Mouse (Mus musculus) heart, adult 11 months (tissue): ENCODE measurements at regions not wholly inside any gene's neighbourhood (a gene's known extent, or its start where the extent isn't known, plus 50 kb on each side); places are given as distances from the start of the nearest gene placed in this dataset.
"Not testable (repeated sequence)": the region's sequence is repeated elsewhere in the genome, so short reads cannot be mapped to it uniquely, and the experiment has no call there.

Experiments used
- DNase-seq: peaks from one replicate; pipeline ENCODE4 v3.0.0; 2022

GRCm38 (mm10) chr12:93142265-93142664, 1293.3 kb upstream of the Sel1l start:
- DNase-seq: no peak

- no peak for DNase-seq
Observed at GRCm38 (mm10) chr12:93136395-93136794, 1287.4 kb upstream of the Sel1l start.

- DNase-seq: no peak
Observed at GRCm38 (mm10) chr12:93122216-93122615, 1273.3 kb upstream of the Sel1l start.

- DNase-seq: no peak
Observed at GRCm38 (mm10) chr12:93088031-93088790, 1239.3 kb upstream of the Sel1l start.

- no peak for DNase-seq
Observed at GRCm38 (mm10) chr12:93063864-93064263, 1214.9 kb upstream of the Sel1l start.

GRCm38 (mm10) chr12:93019633-93020032, 1170.7 kb upstream of the Sel1l start:
- no peak for DNase-seq

GRCm38 (mm10) chr12:93011583-93011982, 1162.6 kb upstream of the Sel1l start:
- no peak for DNase-seq

GRCm38 (mm10) chr12:93006844-93007365, 1157.9 kb upstream of the Sel1l start:
- DNase-seq: no peak

- no peak for DNase-seq
Observed at GRCm38 (mm10) chr12:93003125-93003524, 1154.2 kb upstream of the Sel1l start.

GRCm38 (mm10) chr12:92975698-92976097, 1126.7 kb upstream of the Sel1l start:
- no peak for DNase-seq

- DNase-seq: no peak
Observed at GRCm38 (mm10) chr12:92944352-92944751, 1095.4 kb upstream of the Sel1l start.

- DNase-seq: no peak
Observed at GRCm38 (mm10) chr12:92927591-92927990, 1078.6 kb upstream of the Sel1l start.

GRCm38 (mm10) chr12:92926942-92927341, 1078.0 kb upstream of the Sel1l start:
- no peak for DNase-seq

GRCm38 (mm10) chr12:92919920-92920319, 1071.0 kb upstream of the Sel1l start:
- DNase-seq: peak; percentile 64

- DNase-seq: no peak
Observed at GRCm38 (mm10) chr12:92916267-92916666, 1067.3 kb upstream of the Sel1l start.

GRCm38 (mm10) chr12:92915776-92916175, 1066.8 kb upstream of the Sel1l start:
- no peak for DNase-seq

GRCm38 (mm10) chr12:92915203-92915602, 1066.2 kb upstream of the Sel1l start:
- no peak for DNase-seq

GRCm38 (mm10) chr12:92904382-92904781, 1055.4 kb upstream of the Sel1l start:
- DNase-seq: no peak

GRCm38 (mm10) chr12:92892315-92892714, 1043.4 kb upstream of the Sel1l start:
- no peak for DNase-seq

- DNase-seq: not testable (repeated sequence)
Observed at GRCm38 (mm10) chr12:92891663-92892062, 1042.7 kb upstream of the Sel1l start.

- DNase-seq: not testable (repeated sequence)
Observed at GRCm38 (mm10) chr12:92891126-92891525, 1042.2 kb upstream of the Sel1l start.

GRCm38 (mm10) chr12:92887747-92888146, 1038.8 kb upstream of the Sel1l start:
- DNase-seq: no peak

GRCm38 (mm10) chr12:92886394-92887075, 1037.6 kb upstream of the Sel1l start:
- not testable (repeated sequence) for DNase-seq

- DNase-seq: not testable (repeated sequence)
Observed at GRCm38 (mm10) chr12:92884014-92884413, 1035.1 kb upstream of the Sel1l start.
